Mouse (Mus musculus): ENCODE data around the gene Crybg2.

- TF ChIP-seq CTCF (IDR thresholded peaks at IDR 0.05) (no peak), EP300 (IDR thresholded peaks at IDR 0.05) (no peak)
These were observed 51.8 kb downstream of the Crybg2 start for GRCm38 (mm10) chr4:134112403-134112802.

All from lung, postnatal 0 days (tissue).